Mouse (Mus musculus): ENCODE results near the gene Aprt.
A peak's percentile ranks its signal among the peaks of the same experiment; 100 is the strongest.

The Aprt gene

DNA sequence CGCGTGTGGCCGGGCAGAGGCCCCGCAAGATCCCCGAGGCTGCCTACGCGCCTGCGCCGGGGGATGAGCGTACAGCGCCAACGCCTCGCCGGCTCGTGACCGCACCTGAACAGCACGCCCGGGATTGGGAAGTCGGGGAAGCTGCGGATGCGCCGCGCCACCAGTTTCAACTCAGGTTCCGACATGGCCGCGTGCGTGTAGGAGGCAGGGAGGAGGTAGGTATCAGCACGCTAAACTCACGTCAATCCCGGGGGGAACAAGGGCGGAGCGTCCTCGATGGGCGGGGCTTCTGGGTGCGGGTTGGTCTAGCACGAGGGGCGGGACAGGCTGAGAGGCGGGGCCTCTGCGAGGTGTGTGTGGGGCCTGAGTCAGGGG lies at the start of gene Aprt:
Gene Aprt (minus strand): TSS at position 262 of the 375 bp plus-strand sequence.
- peak; percentile 97 for DNase-seq

GRCm38 (mm10) chr8:122625811-122626210 lies 49.1 kb upstream of the Aprt start:
- no peak for DNase-seq

- DNase-seq: no peak
Measured at GRCm38 (mm10) chr8:122624653-122625052, 47.9 kb upstream of the Aprt start.

- DNase-seq: no peak
Measured at GRCm38 (mm10) chr8:122623844-122624642, 47.3 kb upstream of the Aprt start.

- DNase-seq: no peak
Measured at GRCm38 (mm10) chr8:122622727-122623126, 46.0 kb upstream of the Aprt start, which contains the start of gene Pabpn1l. Gene Pabpn1l (minus strand): TSS chr8:122622739.

GRCm38 (mm10) chr8:122620446-122620845 lies 43.7 kb upstream of the Aprt start:
- no peak for DNase-seq

DNA sequence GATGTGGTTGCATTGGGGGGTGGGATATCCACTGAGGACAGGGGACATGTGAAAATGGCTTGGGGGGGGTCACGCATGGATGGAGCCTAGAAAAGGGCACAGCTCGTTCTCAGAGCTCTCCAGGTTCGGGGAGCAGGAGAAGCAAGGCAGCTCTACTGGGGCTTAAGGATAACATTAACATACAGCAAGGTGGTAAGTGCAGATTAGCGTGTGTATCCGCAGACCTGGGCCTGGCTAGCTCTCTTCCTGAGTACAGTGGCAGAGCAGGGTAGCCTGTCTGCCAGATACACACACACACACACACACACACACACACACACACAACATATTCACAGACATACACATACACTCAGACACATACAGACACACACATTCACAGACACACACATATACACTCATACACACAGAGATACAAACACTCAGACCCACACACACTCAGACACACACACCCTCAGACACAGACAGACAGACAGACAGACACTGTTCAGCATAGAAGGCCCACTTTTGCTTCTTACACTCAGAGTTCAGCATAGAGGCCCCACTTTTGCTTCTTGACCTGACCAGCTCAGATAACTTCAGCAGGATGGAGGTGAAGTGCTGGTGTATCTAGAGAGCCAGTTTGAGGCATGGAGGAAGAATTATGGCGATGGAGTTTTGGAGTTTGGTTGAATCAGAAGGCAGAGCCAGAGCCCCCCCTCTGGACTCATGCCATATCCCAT lies 42.1 kb upstream of the Aprt start:
- no peak for DNase-seq

GRCm38 (mm10) chr8:122617947-122618546 lies 41.3 kb upstream of the Aprt start:
- DNase-seq: peak; percentile 88

GRCm38 (mm10) chr8:122616181-122616905 lies 39.6 kb upstream of the Aprt start:
- DNase-seq: no peak

- DNase-seq: peak; percentile 98
Measured at GRCm38 (mm10) chr8:122611295-122612133, 34.8 kb upstream of the Aprt start, which contains the start of the genes Galns and Trappc2l. Gene Galns (minus strand): TSS chr8:122611463. Gene Trappc2l (plus strand): TSS chr8:122611640.

- DNase-seq: no peak
Measured at GRCm38 (mm10) chr8:122610612-122611277, 34.0 kb upstream of the Aprt start.

DNA sequence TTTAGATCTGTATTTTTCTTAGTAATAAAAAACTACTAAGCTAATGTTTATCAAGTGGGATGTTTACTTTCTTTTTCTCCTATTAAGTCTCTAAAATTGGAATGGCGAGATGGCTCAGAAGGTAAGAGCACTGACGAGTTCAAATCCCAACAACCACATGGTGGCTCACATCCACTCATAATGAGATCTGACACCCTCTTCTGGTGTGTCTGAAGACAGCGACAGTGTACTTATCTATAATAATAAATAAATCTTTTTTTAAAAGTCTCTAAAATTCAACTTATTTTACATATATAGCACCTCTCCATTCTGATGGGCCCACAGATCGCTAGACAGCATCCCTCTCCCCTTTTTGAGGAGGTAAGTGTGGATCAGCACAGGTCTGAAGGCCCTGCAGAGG lies 33.5 kb upstream of the Aprt start:
- no peak for DNase-seq

GRCm38 (mm10) chr8:122606810-122607209 lies 30.1 kb upstream of the Aprt start:
- DNase-seq: no peak

DNA sequence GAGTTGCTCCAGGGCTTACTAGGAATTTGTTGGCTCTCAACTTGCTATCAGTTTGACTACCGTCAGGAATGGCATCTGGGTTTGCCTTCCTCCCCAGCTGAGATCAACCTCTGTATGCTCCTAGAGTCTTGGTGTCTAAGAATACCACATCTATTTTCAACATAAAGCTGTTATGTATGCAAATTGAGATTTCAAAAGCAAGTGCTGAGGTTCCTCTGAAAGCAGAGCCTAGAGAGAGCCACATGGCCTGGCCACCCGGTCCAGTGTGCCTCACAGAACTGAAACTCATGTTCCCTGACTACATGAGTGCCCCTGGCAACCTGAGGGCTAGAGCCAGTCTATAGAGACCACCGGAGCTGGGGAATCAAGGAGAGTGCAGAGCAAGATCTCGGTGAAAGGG lies 28.7 kb upstream of the Aprt start:
- no peak for DNase-seq

GRCm38 (mm10) chr8:122604640-122605039 lies 27.9 kb upstream of the Aprt start:
- no peak for DNase-seq

- DNase-seq: no peak
Measured at GRCm38 (mm10) chr8:122600666-122601065, 24.0 kb upstream of the Aprt start.

DNA sequence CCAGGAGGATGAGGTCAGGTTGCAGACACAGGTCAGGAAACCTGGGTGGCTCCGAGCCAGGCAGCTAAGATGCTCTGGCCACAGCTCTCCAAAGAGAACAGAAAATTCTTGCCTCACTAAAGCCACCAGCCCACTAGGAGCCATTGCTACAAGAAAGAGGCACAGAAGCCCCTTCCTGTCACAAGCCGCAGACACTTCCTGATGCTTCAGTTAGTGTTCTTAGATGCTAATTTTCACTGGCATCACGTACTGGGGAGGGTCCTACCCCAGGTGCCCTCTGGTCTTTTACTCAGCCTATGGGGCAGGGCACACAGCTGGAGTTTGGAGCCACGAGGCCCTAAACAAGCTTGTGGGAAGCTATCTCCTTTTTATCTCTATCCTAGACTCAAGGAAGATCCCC lies 19.3 kb upstream of the Aprt start:
- DNase-seq: no peak

DNA sequence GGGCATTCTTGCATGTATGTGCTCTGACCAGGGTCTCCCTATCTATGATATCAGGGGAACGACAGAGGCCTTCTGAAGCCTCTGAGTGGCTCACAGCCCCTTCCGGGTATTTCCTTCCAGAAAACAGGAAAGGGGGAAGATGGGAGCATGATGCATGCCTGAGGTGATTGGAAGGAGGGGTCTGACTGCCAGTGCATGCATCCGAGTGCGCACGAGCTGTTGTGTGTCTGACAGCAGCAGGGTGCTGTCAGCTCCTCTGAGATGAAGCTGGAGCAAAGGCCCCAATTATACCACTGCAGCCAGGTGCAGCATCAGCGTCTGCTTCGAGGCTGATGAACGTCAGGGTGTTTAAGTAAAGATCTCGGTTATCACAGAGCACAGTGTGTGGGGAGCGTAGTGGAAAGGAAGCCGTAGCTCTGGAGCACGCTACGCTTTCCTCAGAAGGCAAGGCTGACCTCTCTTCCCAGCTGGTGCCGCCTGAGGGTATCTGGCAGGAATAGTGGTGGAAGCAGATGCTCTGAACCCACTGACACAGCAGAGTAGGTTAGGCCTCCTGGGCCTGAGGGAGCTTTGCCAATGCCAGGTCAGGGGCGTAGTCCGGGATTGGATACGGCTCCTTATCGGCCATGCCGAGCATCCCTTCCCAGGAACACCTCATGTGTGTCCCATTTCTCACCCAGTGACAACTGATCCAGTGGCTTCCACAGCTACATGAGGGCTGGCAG lies 17.2 kb upstream of the Aprt start:
- DNase-seq: no peak

DNA sequence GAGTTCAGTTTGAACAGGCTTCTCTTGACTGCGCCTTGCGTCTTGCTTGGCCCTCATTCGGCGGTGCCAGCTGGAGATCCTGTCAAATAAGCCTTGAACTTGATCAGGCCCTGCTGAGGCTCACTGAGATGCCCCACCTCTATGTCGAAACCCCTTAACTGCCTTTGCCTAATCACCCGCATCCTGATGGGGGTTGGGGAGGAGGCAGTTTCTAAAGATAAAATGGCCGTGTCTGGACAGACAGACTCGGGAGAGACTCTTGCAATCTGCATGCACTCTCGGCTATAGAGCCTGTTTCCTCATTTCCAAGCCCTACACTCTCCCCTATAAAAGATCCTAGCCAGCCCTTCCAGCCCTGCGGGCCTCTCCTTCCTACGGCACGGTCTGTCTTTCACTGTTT lies 16.5 kb upstream of the Aprt start:
- DNase-seq: no peak

GRCm38 (mm10) chr8:122586749-122587148 lies 10.0 kb upstream of the Aprt start:
- no peak for DNase-seq

DNA sequence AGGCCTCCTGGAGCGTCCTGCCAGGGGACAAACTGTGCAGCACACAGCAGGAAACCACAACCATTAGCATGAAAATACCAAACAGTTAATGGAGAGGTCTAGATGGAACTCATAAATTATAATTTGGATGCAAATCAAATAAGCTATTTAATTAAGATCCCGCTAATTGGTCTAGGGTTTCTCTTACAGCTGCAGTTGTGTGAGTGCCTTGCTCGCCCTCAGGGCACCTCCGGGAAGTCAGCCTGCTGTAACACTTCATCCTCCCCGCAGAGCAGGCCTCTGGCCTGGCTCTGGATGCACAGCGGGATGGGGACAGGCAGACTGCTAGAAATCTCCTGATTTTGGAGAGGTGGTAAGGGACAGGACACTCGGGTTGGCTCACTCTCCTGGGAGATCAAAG lies 9.5 kb upstream of the Aprt start:
- no peak for DNase-seq

Data from cerebellum, adult 9-10 months (tissue).